Mouse (Mus musculus) hindbrain, embryonic 13.5 days (tissue): Measurements from ENCODE around the gene Lcn8. TPM values are rescaled to one million over a fixed set of nuclear protein-coding genes. Genes with fewer than 3 reads are reported as not detected.
A peak's percentile ranks its signal among the peaks of the same experiment; 100 is the strongest.

Experiments
- ATAC-seq: fragments of 200-750 bp; cut with Nextera tagmentation; 2 replicates; pipeline ENCODE4 v1.8.0; 2017; ENCODE audit warnings: moderate TSS enrichment; ENCODE audit not compliant: low FRiP score
- H3K27ac ChIP-seq: fragments of 300-500 bp; sonication (generic); 2 replicates; pipeline ENCODE4 v1.5.1; 2015; ENCODE audit warnings: inconsistent platforms, mild to moderate bottlenecking, moderate library complexity
- H3K27me3 ChIP-seq: fragments of 300-500 bp; sonication (generic); 2 replicates; pipeline ENCODE4 v1.6.1; 2015; ENCODE audit warnings: mild to moderate bottlenecking, inconsistent platforms
- H3K36me3 ChIP-seq: fragments of 300-500 bp; sonication (generic); 2 replicates; pipeline ENCODE4 v1.6.1; 2015; ENCODE audit warnings: mild to moderate bottlenecking, inconsistent platforms
- H3K4me1 ChIP-seq: fragments of 300-500 bp; sonication (generic); replicated peaks from 2 replicates; pipeline ENCODE4 v1.6.1; 2015; ENCODE audit warnings: inconsistent platforms
- H3K4me2 ChIP-seq: fragments of 300-500 bp; sonication (generic); 2 replicates; pipeline ENCODE4 v1.6.1; 2015; ENCODE audit warnings: inconsistent platforms, mild to moderate bottlenecking, moderate library complexity
- H3K4me3 ChIP-seq: fragments of 300-500 bp; sonication (generic); 2 replicates; pipeline ENCODE4 v1.5.1; 2015; ENCODE audit warnings: mild to moderate bottlenecking, inconsistent platforms
- H3K9ac ChIP-seq: fragments of 300-500 bp; sonication (generic); 2 replicates; pipeline ENCODE4 v1.6.1; 2015; ENCODE audit warnings: mild to moderate bottlenecking, inconsistent platforms
- H3K9me3 ChIP-seq: fragments of 300-500 bp; sonication (generic); 2 replicates; pipeline ENCODE4 v1.6.1; 2016; ENCODE audit warnings: inconsistent platforms
- WGBS: fragments of 180-500 bp; shearing (Covaris S2); methylation state at CpG from one replicate; pipeline ENCODE4 v1.1.7; 2015; 5-methylcytosine and 5-hydroxymethylcytosine counted together
- polyA plus RNA-seq: library from polyadenylated mRNA; unstranded; fragments of >200 nt; fragmentation: Nextera tagmentation; extraction: Ambion mirVana; gene quantifications from 2 replicates; pipeline ENCODE4 v1.2.1, GENCODE M21; 2015

Lcn8 gene
- polyA plus RNA-seq = not detected in 2 replicates

- H3K4me2 ChIP-seq = no peak within 1 kb of the TSS
These were observed at the start of gene Lcn8 for GRCm38 (mm10) chr2:25652902-25653301. Gene Lcn8 (plus strand): TSS chr2:25653120.

GRCm38 (mm10) chr2:25607761-25608622, 44.9 kb upstream of the Lcn8 start, which contains the start of gene Rabl6:
Gene Rabl6 (minus strand): TSS chr2:25608521.
- H3K27ac ChIP-seq = peak within 1 kb of the TSS; percentile 95

More at GRCm38 (mm10) chr2:25652902-25653301, at the start of gene Lcn8:
- Histone ChIP-seq H3K27me3 (peaks cover 10% of the 10 kb centered on the region; the same call in 1 of the 2 replicates), H3K4me3 (no peak within 1 kb of the TSS), H3K4me1 (no peaks in the 10 kb centered on the region), H3K9me3 (no peaks in the 10 kb centered on the region), H3K27ac (no peak within 1 kb of the TSS), H3K9ac (no peak within 1 kb of the TSS), H3K36me3 (no peaks in the 10 kb centered on the region)
- ATAC-seq = no peak
- 77% methylated on average over 2 of the region's 2 CpGs for WGBS

GRCm38 (mm10) chr2:25608671-25609070, 44.2 kb upstream of the Lcn8 start:
- 66% methylated on average over 10 of the region's 10 CpGs for WGBS
- Histone ChIP-seq H3K9me3 (no peaks in the 10 kb centered on the region), H3K9ac (peak overlapping the region; percentile 96), H3K4me2 (peak overlapping the region; percentile 68), H3K4me1 (peaks cover 23% of the 10 kb centered on the region), H3K27me3 (peaks cover 25% of the 10 kb centered on the region), H3K27ac (peak overlapping the region; percentile 95), H3K4me3 (peak overlapping the region; percentile 99), H3K36me3 (peaks cover 4% of the 10 kb centered on the region; the same call in 1 of the 2 replicates)
- ATAC-seq = no peak

More at GRCm38 (mm10) chr2:25607761-25608622, 44.9 kb upstream of the Lcn8 start, which contains the start of gene Rabl6:
- under 1% methylated on average over 80 of the region's 80 CpGs for WGBS
- H3K36me3 ChIP-seq = peaks cover 8% of the 10 kb centered on the region
- H3K9ac ChIP-seq = peak within 1 kb of the TSS; percentile 96
- peak; percentile 93 for ATAC-seq
- peak within 1 kb of the TSS; percentile 68 for H3K4me2 ChIP-seq
- H3K27me3 ChIP-seq = peaks cover 23% of the 10 kb centered on the region
- H3K4me3 ChIP-seq = peak within 1 kb of the TSS; percentile 99
- peaks cover 23% of the 10 kb centered on the region for H3K4me1 ChIP-seq
- no peaks in the 10 kb centered on the region for H3K9me3 ChIP-seq

- no peak for ATAC-seq
- peaks cover 15% of the 10 kb centered on the region for H3K4me1 ChIP-seq
- H3K27me3 ChIP-seq = peaks cover 75% of the 10 kb centered on the region
- H3K9me3 ChIP-seq = no peaks in the 10 kb centered on the region
- H3K4me2 ChIP-seq = 0 out of 2 replicates have a peak overlapping the region, but pooled peaks have one; percentile 13
- H3K9ac ChIP-seq = no peak overlapping the region
- 24% methylated on average over 22 of the region's 22 CpGs for WGBS
- H3K27ac ChIP-seq = no peak overlapping the region
- no peaks in the 10 kb centered on the region for H3K36me3 ChIP-seq
- H3K4me3 ChIP-seq = no peak overlapping the region
These were observed 36.5 kb upstream of the Lcn8 start for GRCm38 (mm10) chr2:25616398-25616797.

- peaks cover 67% of the 10 kb centered on the region for H3K27me3 ChIP-seq
- 85% methylated on average over 3 of the region's 3 CpGs for WGBS
These were observed 35.3 kb upstream of the Lcn8 start, which contains the start of gene Ccdc183 for GRCm38 (mm10) chr2:25617578-25617977. Gene Ccdc183 (minus strand): TSS chr2:25617678.

GRCm38 (mm10) chr2:25620386-25620785, 32.5 kb upstream of the Lcn8 start:
- Histone ChIP-seq H3K9me3 (no peaks in the 10 kb centered on the region), H3K27me3 (peaks cover 52% of the 10 kb centered on the region), H3K27ac (no peak overlapping the region), H3K9ac (peak overlapping the region; percentile 29; the same call in 1 of the 2 replicates), H3K36me3 (no peaks in the 10 kb centered on the region), H3K4me1 (peaks cover 20% of the 10 kb centered on the region), H3K4me3 (no peak overlapping the region), H3K4me2 (no peak overlapping the region)
- no peak for ATAC-seq
- 84% methylated on average over 6 of the region's 6 CpGs for WGBS

More at GRCm38 (mm10) chr2:25617578-25617977, 35.3 kb upstream of the Lcn8 start, which contains the start of gene Ccdc183:
- Histone ChIP-seq H3K9me3 (no peaks in the 10 kb centered on the region), H3K9ac (no peak within 1 kb of the TSS), H3K4me1 (peaks cover 20% of the 10 kb centered on the region), H3K4me3 (no peak within 1 kb of the TSS), H3K27ac (no peak within 1 kb of the TSS), H3K4me2 (no peak within 1 kb of the TSS), H3K36me3 (no peaks in the 10 kb centered on the region)
- ATAC-seq = no peak

- Histone ChIP-seq H3K27ac (no peak overlapping the region), H3K36me3 (no peaks in the 10 kb centered on the region), H3K4me2 (peak overlapping the region; percentile 68; the same call in 1 of the 2 replicates), H3K27me3 (peaks cover 47% of the 10 kb centered on the region), H3K4me3 (peak overlapping the region; percentile 52; the same call in 1 of the 2 replicates), H3K9me3 (no peaks in the 10 kb centered on the region), H3K4me1 (peaks cover 20% of the 10 kb centered on the region), H3K9ac (peak overlapping the region; percentile 74; the same call in 1 of the 2 replicates)
- ATAC-seq = no peak
- 91% methylated on average over 4 of the region's 4 CpGs for WGBS
These were observed 32.1 kb upstream of the Lcn8 start for GRCm38 (mm10) chr2:25620852-25621228.

- Histone ChIP-seq H3K36me3 (no peaks in the 10 kb centered on the region), H3K9ac (peak within 1 kb of the TSS; percentile 74), H3K4me3 (peak within 1 kb of the TSS; percentile 52), H3K27ac (peak within 1 kb of the TSS; percentile 80), H3K9me3 (no peaks in the 10 kb centered on the region), H3K27me3 (peaks cover 41% of the 10 kb centered on the region), H3K4me2 (peak within 1 kb of the TSS; percentile 68), H3K4me1 (peaks cover 13% of the 10 kb centered on the region)
- WGBS = 6% methylated on average over 34 of the region's 34 CpGs
- ATAC-seq = peak; percentile 94
These were observed 31.4 kb upstream of the Lcn8 start, which contains the start of gene Tmem141 for GRCm38 (mm10) chr2:25621229-25622200. Gene Tmem141 (minus strand): TSS chr2:25622005.

- Histone ChIP-seq H3K9me3 (no peaks in the 10 kb centered on the region), H3K9ac (no peak overlapping the region), H3K4me3 (no peak overlapping the region), H3K36me3 (no peaks in the 10 kb centered on the region), H3K4me1 (peaks cover 8% of the 10 kb centered on the region), H3K27me3 (0 out of 2 replicates have a peak, but pooled peaks cover 7% of the 10 kb centered on the region), H3K27ac (no peak overlapping the region), H3K4me2 (no peak overlapping the region)
- WGBS = 50% methylated on average over 5 of the region's 5 CpGs
- no peak for ATAC-seq
These were observed 26.9 kb upstream of the Lcn8 start for GRCm38 (mm10) chr2:25625986-25626385.

- no peak for ATAC-seq
- no peaks in the 10 kb centered on the region for H3K36me3 ChIP-seq
- 0 out of 2 replicates have a peak, but pooled peaks cover 7% of the 10 kb centered on the region for H3K27me3 ChIP-seq
- 84% methylated on average over 6 of the region's 6 CpGs for WGBS
- H3K9me3 ChIP-seq = no peaks in the 10 kb centered on the region
- no peaks in the 10 kb centered on the region for H3K4me1 ChIP-seq
- H3K27ac ChIP-seq = no peak within 1 kb of the TSS
- H3K4me2 ChIP-seq = no peak within 1 kb of the TSS
- H3K9ac ChIP-seq = no peak within 1 kb of the TSS
- no peak within 1 kb of the TSS for H3K4me3 ChIP-seq
These were observed 25.1 kb upstream of the Lcn8 start, which contains the start of gene Fcna for GRCm38 (mm10) chr2:25627811-25628210. Gene Fcna (minus strand): TSS chr2:25628030.

GRCm38 (mm10) chr2:25628738-25629137, 24.2 kb upstream of the Lcn8 start:
- H3K9ac ChIP-seq = no peak overlapping the region
- WGBS = 35% methylated on average over 4 of the region's 4 CpGs
- H3K9me3 ChIP-seq = no peaks in the 10 kb centered on the region

More at GRCm38 (mm10) chr2:25628738-25629137, 24.2 kb upstream of the Lcn8 start:
- H3K4me1 ChIP-seq = no peaks in the 10 kb centered on the region
- H3K36me3 ChIP-seq = no peaks in the 10 kb centered on the region
- H3K27ac ChIP-seq = no peak overlapping the region
- H3K4me2 ChIP-seq = no peak overlapping the region
- H3K27me3 ChIP-seq = 0 out of 2 replicates have a peak, but pooled peaks cover under 1% of the 10 kb centered on the region
- no peak overlapping the region for H3K4me3 ChIP-seq
- no peak for ATAC-seq
